Mouse (Mus musculus) testis, postnatal 10 days (tissue): ENCODE results near the gene Slc35g1.

Experiments used
- DNase-seq: peaks from one replicate; pipeline ENCODE4 v3.0.0; 2021; ENCODE audit warnings: low spot score

The Slc35g1 gene

DNA sequence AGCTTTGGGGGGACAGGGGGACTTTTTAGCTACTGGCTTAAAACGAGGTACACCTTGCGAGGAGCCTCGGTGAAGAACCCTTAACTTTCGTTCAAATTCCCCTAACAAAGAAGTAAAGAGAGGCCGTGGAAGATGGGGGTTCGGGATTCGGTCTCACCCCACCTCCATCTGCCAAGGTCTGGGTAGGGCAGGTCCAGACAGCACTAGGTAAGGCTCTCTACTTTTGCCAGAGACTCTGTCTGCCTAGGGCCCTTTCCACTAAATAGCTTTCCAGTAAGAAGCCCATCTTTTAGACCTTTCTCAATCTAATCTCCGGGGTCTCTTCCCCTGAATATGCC lies 822 bp downstream of the Slc35g1 start:
- no peak for DNase-seq

DNA sequence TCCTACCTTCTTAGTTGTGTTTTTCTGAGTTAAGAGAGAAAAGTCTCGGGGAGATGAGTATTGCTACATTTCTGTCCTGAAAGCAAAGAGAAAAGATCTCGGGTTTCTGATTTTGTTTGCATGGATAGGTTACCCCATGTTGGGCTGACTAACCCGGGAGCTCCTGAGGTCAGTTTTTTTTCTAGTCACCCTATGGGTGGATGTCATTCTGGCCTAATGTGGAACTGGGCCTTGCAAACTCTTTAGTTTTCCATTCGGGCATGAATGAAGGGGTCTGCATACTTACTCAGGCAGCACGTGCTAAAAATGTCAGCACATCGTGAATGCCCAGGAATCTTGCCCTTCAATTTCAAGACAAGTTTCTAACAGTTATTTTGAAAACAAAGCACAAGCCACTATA lies 1.2 kb downstream of the Slc35g1 start:
- no peak for DNase-seq

DNA sequence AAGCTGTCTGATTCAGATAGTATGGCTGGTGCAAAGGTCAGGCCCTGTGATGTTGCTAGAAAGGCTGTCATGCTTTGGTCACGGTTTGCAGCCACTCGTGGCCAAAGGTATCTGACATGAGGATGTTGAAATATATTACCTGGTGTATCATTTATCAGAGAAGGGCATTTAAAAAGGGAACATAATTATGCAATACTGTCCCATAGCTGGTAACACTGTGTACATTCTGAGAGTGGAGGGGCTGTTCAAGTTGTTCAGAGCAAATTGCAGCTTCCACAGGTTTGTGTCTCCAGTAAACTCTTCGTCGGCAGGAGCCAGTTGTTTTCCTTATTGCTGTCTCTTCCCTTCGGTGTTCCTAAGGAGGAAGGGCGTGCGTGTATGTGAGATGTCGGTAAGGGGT lies 3.2 kb downstream of the Slc35g1 start:
- DNase-seq = no peak

DNA sequence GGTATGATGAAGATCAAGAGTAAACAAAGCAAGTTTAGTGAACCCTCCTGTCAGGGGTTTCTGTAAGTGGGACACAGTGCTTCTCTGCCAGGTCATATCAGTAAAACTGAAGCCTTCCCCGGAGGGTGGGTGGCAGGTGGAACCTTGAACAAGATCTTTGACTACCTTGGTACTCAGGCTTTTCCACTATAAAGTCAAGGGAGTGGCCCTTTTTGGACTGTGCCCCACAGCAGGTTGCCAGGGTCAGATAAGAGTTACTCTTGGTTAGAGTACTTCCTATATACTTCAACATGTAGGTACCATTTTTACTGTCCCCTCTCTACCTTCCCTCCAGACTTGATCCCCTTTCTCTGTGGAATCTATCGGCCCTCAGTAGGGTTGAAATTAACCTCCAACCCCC lies 5.1 kb downstream of the Slc35g1 start:
- DNase-seq = no peak

DNA sequence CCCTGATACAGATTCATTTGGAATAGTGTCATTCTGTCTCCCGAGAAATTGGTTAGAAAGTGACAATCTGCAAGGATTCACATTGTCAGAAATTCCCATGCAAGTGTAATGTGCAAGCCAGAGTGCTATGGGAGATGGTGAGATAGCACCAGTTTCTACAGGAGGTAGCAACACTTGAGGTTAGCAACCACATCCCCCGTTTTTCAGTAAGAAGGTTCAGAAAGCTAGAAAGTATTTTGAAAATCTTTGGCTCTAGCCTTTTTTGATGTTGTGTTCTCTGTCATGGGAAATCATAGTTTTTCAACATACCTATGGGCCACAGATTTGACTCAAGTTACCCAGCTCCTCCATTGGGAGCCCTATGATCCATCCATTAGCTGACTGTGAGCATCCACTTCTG lies 5.6 kb downstream of the Slc35g1 start:
- no peak for DNase-seq

DNA sequence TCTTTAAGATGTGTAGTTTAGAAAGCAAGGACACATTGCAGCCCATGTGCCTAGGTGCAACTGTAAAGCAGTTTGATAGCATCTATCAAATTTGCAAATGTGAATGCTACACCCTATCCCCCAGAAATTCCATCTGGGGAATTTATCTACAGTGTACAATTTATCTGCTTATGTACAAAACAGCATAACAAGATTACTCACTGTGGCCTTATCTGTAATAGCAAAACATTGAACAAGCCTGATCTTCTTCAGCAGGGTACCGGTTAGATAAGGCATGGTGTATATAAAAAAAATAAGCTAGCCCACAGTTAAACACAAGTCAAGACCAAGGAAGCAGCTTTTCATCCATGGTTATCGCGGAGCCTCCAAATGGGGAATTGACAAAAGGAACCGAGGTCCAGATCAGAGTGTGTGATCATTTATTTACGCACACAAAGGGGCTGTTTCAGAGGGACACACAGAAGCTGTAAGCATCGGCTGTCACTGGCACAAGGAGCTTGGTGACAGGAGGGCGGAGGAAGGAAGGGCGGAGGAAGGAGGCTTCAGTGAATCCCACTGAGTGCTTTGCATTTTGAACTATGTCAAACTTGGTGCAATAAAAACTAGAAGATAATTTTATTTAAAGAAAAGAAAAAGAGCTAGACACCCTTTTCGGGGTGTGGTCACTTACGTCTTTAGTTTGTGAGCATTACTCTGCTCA lies 14.7 kb downstream of the Slc35g1 start:
- DNase-seq = no peak

DNA sequence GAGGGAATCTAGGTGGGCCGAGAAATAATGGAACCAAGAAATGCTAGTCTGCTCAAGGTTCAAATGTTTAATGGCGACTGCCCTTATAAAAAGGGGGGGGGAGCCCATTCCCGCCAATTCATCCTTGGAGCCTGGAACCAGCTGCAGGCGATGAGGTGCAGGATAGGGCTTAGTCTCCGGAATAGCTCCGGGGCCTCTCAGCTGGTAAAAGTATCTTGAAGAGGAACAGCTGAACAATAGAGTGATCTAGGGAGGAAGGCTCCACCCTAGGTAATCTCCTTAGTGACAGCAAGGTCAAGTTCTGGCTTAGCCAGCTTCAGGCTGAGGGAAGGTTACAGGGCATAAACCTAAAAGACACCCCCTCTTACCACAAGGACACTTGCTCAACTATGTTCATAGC lies 18.1 kb downstream of the Slc35g1 start:
- no peak for DNase-seq

DNA sequence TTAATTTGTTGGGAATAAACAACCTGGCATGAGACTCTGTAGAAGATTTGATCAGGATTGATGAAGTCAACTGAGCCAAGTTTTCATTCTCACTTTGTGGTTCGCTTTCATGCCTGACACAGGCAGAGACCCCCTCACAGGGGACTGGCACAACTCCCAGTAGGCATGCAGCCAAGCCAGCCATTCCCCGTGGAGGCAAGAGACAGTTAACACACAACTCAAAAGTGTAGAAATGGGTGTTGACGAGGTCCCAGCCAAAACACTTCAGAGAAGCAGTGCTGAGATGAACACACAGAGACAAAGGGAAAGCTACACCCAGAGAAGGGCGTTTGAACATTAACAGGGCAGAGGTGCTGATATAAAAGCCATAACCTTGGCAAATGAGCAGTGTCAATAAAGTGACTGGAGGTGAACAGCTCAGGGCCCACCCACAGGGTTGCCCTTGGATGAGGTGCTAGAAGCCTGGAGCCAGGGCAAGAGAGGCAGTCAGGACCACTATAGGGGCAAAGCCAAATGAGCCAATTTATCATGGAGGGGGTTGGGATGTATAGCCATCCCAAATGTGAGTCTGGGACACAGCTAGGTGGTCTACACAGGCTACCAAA lies 23.1 kb downstream of the Slc35g1 start:
- DNase-seq = peak; percentile 57

DNA sequence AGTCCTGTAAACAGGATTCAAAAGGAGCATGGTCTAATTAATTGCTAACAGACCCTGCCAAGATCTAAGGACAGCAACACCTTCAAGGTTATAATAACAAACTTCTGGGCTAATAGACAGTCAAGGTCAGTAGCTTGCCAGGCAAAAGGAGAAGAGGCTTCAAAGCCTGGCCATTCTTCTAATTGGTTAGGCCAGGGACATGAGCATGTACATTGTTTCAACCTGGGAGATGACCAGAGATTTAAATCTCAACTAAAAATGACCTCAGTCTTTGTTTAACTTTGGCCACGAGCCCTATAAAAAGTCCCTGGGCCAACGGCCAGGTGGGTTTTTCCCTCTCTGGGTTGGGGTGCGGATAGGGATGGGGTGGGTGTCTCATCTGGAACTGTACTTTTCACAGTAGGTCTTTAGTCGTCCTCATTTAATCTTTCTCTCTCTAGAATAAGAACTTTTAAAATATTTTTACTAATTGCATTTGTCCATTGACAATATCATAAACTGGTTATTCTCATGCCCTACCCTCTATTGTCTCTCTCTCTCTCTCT lies 25.0 kb downstream of the Slc35g1 start:
- DNase-seq = peak; percentile 72

DNA sequence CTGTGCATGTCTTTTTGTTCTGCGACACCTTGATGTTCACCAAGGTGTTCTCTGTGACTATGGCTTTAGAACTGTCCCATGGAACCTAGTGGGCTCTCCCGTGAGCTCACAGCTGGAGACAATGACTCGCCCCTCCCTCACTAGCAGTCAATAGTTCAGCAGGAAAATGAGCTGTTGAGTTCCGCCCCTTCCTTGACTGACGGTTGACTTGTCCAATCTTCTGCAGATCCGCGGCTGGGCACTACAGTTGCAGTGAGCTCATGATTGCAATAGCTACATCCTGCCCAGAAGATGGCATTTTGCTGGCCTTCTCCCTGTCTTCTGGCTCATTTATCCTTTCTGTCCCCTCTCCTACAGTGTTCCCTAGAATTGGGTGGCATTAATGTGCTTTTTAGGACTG lies 25.7 kb downstream of the Slc35g1 start:
- DNase-seq = peak; percentile 84

DNA sequence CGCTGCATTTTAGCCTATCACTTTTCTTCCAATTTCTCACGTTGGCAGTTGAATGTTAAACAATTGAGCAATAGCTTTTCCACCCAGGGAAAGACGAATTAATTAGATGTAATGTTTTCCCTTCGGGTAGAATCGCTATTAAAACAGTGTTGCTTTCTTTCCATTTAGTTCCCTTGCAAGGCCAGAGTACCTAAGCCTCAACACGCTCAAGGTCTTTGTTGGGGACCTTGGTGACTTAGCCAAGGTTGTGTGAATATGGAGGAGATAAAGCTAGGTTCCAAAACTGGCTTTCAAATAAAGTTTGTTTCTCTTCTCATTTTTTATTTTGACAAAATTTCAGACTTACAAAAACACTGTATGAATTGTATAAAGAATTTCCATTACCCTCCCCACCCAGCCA lies 27.1 kb downstream of the Slc35g1 start:
- no peak for DNase-seq

DNA sequence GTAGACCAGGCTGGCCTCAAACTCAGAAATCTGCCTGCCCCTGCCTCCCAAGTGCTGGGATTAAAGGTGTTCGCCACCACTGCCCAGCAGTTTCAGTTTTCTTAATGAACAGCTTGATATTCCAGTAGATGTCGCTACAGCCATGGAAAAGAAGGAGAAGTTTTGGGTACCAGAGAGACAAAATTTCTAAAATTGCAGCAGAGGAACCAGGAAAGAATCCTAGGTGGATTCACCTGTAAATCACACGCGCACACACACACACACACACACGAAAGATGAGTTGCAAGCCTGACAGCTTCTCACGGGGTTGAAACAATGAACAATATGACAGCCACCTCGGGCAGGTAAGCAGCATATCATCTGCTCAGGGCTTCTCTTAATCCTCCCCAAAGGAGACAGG lies 28.1 kb downstream of the Slc35g1 start:
- DNase-seq = no peak

DNA sequence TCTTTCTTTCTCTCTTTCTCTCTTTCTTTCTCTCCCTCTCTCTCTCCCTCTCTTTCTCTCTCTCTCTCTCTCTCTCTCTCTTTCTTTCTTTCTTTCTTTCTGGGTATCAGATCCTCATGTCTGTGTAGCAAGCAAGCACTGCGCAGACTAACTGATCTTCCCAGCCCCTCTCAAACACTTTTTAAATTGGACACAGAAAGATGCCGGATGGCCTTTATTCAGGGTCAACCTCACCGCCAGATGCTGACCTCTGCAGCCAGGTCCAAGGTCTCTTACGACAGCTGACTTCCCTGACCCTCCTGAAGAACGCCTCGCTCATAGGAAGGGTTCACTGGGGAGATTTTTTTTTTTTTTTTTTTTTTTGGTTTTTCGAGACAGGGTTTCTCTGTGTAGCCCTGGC lies 28.8 kb downstream of the Slc35g1 start:
- no peak for DNase-seq

DNA sequence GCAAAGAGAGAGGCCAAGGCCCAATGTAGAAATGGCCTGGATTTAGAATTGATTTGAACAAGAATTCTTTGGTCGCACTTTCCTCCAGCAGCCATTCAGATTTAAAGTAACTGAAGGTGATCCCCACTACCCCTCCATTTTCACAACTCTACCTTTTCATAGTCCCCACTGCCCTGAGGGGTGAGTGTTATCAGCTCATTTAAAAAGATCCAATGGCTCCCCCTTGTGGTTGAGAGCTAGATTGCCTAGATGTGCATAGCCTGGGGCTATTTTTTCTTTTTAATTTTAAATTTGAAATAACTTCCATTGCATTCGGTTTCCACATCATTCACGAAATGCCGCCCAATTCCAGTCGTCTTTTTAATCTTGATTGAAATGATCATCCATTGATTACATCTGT lies 33.5 kb downstream of the Slc35g1 start:
- DNase-seq = no peak

DNA sequence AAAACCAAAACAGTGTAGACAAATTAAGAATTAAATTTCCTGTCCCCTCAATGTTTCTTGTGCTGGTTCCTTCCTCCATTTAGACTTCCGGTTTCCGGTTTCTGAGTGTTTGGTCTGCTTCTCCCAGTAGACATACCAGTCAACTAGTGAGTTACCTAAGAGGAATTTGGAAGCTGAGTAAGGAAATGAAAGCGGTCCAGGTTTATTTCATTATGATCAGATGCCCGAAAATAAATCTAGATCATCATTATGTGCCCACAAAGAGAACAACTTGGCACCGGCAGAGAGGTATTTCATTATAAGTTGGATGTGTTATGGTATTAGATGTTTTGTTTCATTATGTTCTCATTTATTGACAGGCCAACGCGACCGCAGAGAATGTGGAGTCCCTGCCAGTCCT lies 34.7 kb downstream of the Slc35g1 start:
- DNase-seq = no peak

DNA sequence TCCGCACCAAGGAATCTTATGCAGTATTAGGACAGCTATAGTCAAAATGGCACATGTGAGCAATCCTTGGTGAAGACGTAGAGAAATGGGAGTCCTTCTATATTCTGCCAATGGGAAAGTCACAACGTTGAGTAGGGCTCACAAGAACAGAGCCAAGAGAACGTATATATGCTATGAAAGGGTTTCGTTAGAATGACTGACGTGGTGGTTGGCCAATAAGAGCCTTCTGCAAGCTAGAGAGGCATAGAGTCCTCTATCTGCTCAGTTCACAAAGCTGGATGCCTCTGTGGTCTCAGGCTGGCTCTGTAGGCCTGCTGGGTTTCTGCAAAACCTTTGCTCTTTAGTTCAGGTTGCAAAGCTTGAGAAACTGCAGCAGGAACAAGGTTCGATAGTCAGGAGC lies 35.5 kb downstream of the Slc35g1 start:
- no peak for DNase-seq

DNA sequence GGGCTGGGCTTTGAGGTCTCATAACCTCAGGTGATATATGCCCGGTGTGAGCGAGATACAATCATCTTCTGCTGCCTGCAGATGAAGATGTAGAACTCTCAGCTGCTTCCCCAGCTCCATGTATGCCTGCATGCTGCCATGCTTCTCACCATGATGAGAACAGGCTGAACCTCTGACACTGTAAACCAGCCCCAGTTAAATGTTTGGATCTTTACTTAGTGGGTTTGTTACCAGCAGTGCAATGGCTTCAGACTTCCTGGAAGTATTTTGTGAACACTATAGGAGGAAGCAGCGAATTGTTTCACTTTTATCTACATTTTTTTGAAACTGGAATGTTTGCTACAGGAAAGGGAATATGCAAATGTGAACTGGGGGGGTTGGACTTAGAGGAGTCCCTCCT lies 36.2 kb downstream of the Slc35g1 start:
- no peak for DNase-seq

DNA sequence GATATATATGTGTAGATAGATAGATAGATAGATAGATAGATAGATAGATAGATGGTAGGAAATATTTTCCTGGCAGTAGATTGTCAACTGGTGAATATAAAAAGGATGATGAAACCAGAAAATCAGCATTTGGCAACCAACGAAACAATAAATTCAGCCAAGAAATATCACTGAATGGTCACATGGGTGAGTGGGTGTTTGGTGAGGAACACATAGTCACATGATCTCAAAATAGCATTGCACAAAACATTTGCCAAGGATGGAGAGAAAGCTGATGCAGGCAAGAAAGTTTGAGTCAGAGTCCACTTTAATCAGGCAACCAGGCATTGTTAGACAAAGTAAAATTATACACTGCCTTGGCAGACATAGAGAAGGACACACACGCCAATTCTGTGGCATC lies 37.6 kb downstream of the Slc35g1 start:
- no peak for DNase-seq

DNA sequence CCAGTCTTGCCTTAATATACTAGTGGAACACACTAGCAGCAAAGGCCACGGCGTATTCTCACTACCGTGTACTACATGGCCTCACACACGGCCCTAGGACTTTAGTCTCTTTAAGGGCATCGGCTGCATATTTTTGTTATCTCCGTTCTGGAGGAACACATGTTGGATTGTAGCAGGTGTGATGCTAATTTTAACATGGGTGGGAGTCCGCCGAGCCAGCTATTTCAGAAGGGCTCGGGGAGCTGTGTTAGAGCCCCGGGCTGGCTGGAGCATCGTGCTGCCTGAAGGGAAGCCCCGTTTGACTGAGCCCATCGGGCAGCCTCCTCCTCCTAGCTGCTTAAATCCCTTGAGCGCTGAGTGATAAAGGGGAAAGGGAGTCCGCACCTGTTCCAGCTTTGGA lies 39.4 kb downstream of the Slc35g1 start:
- DNase-seq = no peak

DNA sequence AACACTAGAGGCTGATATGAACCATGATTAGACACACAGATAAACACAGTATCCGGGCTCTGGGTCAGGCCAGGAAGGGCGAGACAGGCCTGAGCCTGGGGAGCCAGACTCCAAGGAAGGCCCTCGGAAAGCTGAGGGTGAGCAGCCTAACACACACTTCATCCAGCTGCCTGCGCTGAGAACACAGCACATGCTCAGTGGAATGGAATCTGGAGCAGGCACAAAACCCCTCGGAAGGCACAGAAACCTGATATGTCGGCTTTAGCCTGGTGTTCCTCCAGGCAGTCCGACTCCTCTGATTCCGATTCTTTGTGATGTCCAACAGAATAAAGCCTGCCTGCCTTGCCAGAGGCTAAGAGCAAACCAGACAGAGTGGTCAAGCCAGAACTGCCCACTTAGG lies 46.1 kb downstream of the Slc35g1 start:
- DNase-seq = no peak

DNA sequence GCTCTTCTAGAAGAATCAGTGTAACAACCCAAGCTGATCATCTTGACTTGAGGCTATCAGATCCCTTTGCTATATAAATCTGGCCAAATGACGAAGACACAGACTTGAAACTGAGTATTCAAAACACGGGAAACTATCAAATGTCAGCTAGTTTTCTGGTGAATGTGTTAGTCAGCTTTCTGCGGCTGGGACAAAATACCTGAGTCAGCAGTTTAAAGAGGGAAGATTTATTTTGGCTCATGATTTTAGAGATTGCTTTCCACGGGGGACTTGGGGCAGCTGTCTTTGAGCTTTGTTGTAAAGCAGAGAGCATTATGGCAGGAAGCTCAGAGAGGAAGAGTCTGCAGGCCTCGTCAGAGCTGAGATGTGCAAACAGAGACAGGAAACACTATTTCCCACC lies 50.0 kb downstream of the Slc35g1 start:
- no peak for DNase-seq
